Mouse (Mus musculus) Patski (cell line): ENCODE measurements around the gene Apoc2. TPM values are rescaled to one million over a fixed set of nuclear protein-coding genes. Genes with fewer than 3 reads are reported as not detected.

ENCODE experiments used
- ATAC-seq: fragments of 100-300 bp; one replicate; pipeline ENCODE4 v1.8.0; 2021
- CTCF ChIA-PET: fragments of 350-600 bp; sonication (Branson Sonifier 250); formaldehyde crosslinking; loops from one replicate; lab custom pipeline; 2022; ENCODE audit warnings: inconsistent platforms; lab: Charles Lee
- POLR2A ChIA-PET: fragments of 350-600 bp; sonication (Branson Sonifier 250); formaldehyde crosslinking; loops from one replicate; lab custom pipeline; 2022; ENCODE audit warnings: antibody characterized with exemption, inconsistent platforms; lab: Charles Lee
- DNase-seq: peaks from one replicate; pipeline ENCODE4 v3.0.0-alpha.2; 2011; ENCODE audit warnings: low read depth, low spot score
- H3K27me3 ChIP-seq: fragments of 371-371 bp; one replicate; pipeline ENCODE4 v1.5.1; 2021
- CTCF ChIP-seq: fragments of 100-300 bp; IDR thresholded peaks from one replicate; pipeline ENCODE4 v1.5.1; 2021
- in situ Hi-C: fragments of 300-500 bp; cut with MboI; formaldehyde crosslinking; loops from 3 replicates; pipeline ENCODE4 v1.11.1; 2018; ENCODE audit warnings: low pct_unique_long_range_greater_than_20kb, mixed read lengths
- polyA plus RNA-seq: library from polyadenylated mRNA; unstranded; gene quantifications from one replicate; pipeline ENCODE4 v1.2.3, GENCODE M21; 2021

Apoc2 gene
- polyA plus RNA-seq, 1 experiment from 2014 or later = not detected

- DNase-seq = no peak
- in situ Hi-C loops = no loop called here
- ChIA-PET POLR2A (interaction anchor here (0.5 to 3.7 kb wide), 5 partner anchors 10 to 192 kb away, joined by 3 to 16 read pairs (median 4); partner anchors contain the start of genes Bloc1s3 and Trappc6a), CTCF (interaction anchor here (0.7 to 10.2 kb wide), 9 partner anchors 11 to 138 kb away, joined by 3 to 120 read pairs (median 5); partner anchors contain the start of genes Apoc2, Clptm1 and Ppp1r37)
- no peak for TF ChIP-seq CTCF
- ATAC-seq = no peak
- no peaks in the 10 kb centered on the region for H3K27me3 ChIP-seq
These were observed 22.7 kb upstream of the Apoc2 start for GRCm38 (mm10) chr7:19700299-19701068.

GRCm38 (mm10) chr7:19699827-19700148 is 22.0 kb upstream of the Apoc2 start:
- H3K27me3 ChIP-seq = no peaks in the 10 kb centered on the region
- POLR2A ChIA-PET = interaction anchor here (0.5 to 3.7 kb wide), 4 partner anchors 8 to 31 kb away, joined by 4 to 16 read pairs (median 4); no protein-coding TSS in a partner anchor
- ATAC-seq (no peak), DNase-seq (no peak)
- CTCF ChIA-PET = interaction anchor here (1.0 to 10.2 kb wide), 7 partner anchors 12 to 190 kb away, joined by 3 to 120 read pairs (median 5); partner anchors contain the start of genes Apoc2 and Clptm1
- in situ Hi-C loops = no loop called here
- TF ChIP-seq CTCF = no peak

DNA sequence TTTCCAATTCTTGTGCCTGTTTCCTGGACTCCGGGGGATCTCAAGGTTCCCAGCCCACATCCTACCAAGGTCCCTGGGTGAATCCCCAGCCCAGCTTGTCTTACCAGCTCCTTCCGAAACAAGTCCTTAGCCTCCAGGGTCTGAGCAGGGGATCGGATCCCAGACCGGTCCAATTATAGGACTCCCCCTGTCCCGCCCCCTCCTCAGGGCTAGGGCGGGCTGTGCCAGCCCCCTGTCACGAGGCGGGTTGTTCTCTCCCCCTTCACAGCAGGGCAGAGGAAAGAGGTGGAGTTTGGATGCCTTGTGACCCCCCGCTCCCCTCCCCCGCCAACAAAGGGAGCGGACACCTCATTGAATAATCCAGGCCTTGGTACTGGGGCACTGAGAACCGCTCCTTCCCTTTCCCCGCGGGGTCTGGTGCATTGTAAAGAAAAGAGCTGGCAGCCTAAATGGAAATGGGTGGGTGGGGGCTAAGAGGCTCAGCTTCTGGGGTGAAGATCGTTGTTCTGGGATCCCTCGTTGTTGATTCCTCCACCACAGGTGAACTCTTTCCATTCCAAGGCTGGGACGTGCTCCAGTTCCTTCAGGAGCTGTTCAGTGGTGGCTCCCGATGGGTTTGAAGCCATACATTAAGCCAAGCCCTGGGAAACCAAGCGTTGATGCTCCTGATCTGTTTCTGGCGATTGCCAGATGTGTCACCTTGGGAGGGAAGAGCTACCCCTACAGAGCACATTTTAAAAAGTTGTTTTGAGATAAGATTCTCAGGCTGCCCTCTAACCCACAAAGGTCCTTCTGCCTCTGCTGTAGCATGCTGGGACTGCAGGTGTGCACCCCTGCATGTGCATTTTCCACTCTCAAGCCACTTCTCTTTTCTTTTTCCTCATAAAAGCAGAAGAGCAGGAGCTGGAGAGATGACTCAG is 21.4 kb upstream of the Apoc2 start, which contains the start of gene Apoe:
TSS of gene Apoe (minus strand) at position 282 of the 920 bp plus-strand sequence.
- ChIA-PET CTCF (interaction anchor here (1.0 to 10.2 kb wide), 3 partner anchors 21 to 191 kb away, joined by 3 to 120 read pairs (median 6); partner anchors contain the start of genes Apoc2 and Clptm1), POLR2A (interaction anchor here (0.5 to 3.7 kb wide), 5 partner anchors 8 to 30 kb away, joined by 3 to 16 read pairs (median 4); no protein-coding TSS in a partner anchor)
- DNase-seq (no peak), ATAC-seq (no peak)
- in situ Hi-C loops = no loop called here
- H3K27me3 ChIP-seq = no peaks in the 10 kb centered on the region
- no peak for TF ChIP-seq CTCF

DNA sequence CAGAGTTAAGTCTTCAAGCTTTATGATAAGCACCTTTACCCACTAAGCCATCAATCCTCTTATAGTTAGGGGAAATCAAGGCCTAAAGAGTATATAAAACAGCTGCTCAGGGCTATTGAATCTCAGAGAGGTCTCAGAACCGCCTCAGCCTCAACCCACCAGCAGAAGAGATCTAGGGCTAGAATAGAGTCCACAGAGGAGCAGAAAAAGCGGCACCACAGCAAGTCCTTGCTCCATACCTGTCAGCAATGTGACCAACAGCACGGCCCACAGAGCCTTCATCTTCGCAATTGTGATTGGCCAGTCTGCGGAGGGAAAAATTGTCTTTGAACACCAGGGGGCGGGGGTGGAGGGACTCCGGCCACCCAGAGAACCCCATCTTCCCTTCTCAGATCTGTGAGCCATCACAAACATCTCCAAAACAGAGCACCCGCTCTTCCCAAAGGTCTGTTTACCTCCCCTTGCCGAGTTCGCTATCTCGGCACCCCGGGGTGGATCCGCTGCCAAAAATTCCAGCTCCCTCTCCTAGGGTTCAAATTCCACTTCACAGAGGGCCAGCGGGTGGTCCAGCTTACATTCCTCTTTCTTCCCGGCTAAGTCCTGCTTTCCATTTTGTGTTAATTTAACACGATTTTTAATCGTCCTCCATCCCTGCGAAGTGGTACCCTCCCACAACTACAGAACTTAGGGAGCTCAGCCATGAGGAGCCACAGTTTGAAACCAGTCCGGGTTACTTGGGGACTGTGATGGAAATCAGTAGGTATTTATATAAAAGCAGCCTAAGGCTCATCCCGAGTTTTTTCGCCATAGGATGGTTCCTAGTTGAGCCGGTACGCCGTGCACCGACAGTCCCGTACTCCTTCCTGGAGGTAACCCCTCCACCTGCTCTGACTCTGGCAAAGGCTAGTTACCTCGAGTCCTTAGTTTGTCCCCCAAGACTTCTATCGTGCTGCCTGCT is 20.5 kb upstream of the Apoc2 start:
- ATAC-seq (no peak), DNase-seq (no peak)
- no peak for TF ChIP-seq CTCF
- POLR2A ChIA-PET = interaction anchor here (0.5 kb wide), 1 partner anchor 7 kb away, joined by 3 read pairs; no protein-coding TSS in a partner anchor
- in situ Hi-C loops = no loop called here
- CTCF ChIA-PET = interaction anchor here (1.0 to 10.2 kb wide), 4 partner anchors 15 to 35 kb away, joined by 3 to 120 read pairs (median 3); partner anchors contain the start of gene Clptm1
- H3K27me3 ChIP-seq = no peaks in the 10 kb centered on the region

DNA sequence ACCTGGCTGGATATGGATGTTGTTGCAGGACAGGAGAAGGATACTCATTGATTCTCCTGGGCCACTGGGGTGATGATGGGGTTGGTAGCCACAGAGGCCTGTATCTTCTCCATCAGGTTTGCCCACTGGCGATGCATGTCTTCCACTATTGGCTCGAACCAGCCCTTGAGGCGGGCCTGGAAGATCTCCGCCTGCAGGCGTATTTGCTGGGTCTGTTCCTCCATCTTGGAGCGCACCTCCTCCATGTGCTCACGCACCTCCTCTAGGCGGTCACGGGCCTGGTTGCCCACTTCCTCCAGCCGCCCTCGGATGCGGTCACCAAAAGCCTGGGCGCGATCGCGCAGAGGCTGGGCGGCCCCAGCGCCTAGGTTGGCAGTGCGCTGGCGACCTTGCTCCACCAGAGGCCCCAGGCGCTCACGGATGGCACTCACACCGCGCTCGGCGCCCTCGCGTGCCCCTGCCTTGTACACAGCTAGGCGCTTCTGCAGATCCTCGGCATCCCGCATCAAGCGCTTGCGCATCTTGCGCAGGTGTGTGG is 18.7 kb upstream of the Apoc2 start:
- ChIA-PET POLR2A (no interaction called here), CTCF (interaction anchor here (10.2 kb wide), 1 partner anchor 29 kb away, joined by 120 read pairs; the partner anchor contains the start of gene Clptm1)
- DNase-seq (no peak), ATAC-seq (no peak)
- no peak for TF ChIP-seq CTCF
- no peaks in the 10 kb centered on the region for H3K27me3 ChIP-seq
- in situ Hi-C loops = no loop called here

DNA sequence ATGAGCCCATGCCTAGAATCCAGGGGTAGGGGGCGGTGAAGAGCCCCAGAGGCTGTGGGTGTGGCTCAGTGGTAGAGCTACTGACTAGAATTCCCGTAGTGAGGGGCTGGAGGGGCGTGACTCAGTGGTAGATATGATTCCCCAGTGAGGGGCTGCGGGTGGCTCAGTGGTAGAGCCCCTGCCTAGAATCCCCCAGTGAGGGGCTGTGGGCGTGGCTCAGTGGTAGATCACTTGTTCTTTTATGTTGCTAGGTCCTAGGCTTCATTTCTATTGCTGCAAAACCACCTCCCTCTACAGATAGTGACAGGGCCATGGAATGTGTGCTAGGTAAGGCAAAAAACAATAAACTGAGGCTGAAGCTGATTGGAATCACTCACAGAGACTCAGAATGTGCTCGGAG is 18.1 kb upstream of the Apoc2 start:
- CTCF ChIA-PET = interaction anchor here (3.8 to 10.2 kb wide), 2 partner anchors 27 to 28 kb away, joined by 22 to 120 read pairs; partner anchors contain the start of gene Clptm1
- in situ Hi-C loops = no loop called here
- no peaks in the 10 kb centered on the region for H3K27me3 ChIP-seq
- DNase-seq (no peak), ATAC-seq (no peak)
- POLR2A ChIA-PET = interaction anchor here (1.3 kb wide), 1 partner anchor 19 kb away, joined by 4 read pairs; the partner anchor contains the start of gene Tomm40
- TF ChIP-seq CTCF = no peak

DNA sequence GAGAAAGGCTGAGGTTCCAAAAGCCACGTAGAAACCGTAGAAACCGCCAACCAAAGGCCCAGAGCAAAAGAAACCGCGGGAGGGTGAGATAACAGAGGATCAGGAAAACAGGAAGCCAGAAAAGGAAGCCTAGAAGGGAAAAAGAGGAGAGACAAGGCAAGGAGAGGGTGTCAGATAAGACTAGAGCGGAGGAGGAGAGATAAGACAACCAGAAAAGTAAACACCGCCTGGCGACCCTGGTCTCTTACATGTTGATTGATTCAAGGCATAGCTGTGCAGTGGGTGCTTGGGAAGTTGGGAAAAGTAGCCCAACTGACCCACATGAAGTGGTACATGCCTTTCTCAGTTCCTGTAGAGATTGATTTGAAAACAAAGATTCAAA is 17.5 kb upstream of the Apoc2 start:
- POLR2A ChIA-PET = interaction anchor here (1.3 kb wide), 1 partner anchor 20 kb away, joined by 4 read pairs; the partner anchor contains the start of gene Tomm40
- in situ Hi-C loops = no loop called here
- CTCF ChIA-PET = interaction anchor here (3.8 kb wide), 1 partner anchor 26 kb away, joined by 22 read pairs; no protein-coding TSS in a partner anchor
- DNase-seq (no peak), ATAC-seq (no peak)
- TF ChIP-seq CTCF = no peak
- H3K27me3 ChIP-seq = no peaks in the 10 kb centered on the region

- TF ChIP-seq CTCF = no peak
- no peaks in the 10 kb centered on the region for H3K27me3 ChIP-seq
- CTCF ChIA-PET = interaction anchor here (3.8 kb wide), 1 partner anchor 25 kb away, joined by 22 read pairs; no protein-coding TSS in a partner anchor
- in situ Hi-C loops = no loop called here
- ATAC-seq (no peak), DNase-seq (no peak)
- POLR2A ChIA-PET = interaction anchor here (1.0 to 1.3 kb wide), 2 partner anchors 20 to 25 kb away, joined by 3 to 4 read pairs; partner anchors contain the start of gene Tomm40
These were observed 16.8 kb upstream of the Apoc2 start for GRCm38 (mm10) chr7:19694336-19695212.
